8 mouse cellular contexts compared by ENCODE assay signal in the genomic region with DNA sequence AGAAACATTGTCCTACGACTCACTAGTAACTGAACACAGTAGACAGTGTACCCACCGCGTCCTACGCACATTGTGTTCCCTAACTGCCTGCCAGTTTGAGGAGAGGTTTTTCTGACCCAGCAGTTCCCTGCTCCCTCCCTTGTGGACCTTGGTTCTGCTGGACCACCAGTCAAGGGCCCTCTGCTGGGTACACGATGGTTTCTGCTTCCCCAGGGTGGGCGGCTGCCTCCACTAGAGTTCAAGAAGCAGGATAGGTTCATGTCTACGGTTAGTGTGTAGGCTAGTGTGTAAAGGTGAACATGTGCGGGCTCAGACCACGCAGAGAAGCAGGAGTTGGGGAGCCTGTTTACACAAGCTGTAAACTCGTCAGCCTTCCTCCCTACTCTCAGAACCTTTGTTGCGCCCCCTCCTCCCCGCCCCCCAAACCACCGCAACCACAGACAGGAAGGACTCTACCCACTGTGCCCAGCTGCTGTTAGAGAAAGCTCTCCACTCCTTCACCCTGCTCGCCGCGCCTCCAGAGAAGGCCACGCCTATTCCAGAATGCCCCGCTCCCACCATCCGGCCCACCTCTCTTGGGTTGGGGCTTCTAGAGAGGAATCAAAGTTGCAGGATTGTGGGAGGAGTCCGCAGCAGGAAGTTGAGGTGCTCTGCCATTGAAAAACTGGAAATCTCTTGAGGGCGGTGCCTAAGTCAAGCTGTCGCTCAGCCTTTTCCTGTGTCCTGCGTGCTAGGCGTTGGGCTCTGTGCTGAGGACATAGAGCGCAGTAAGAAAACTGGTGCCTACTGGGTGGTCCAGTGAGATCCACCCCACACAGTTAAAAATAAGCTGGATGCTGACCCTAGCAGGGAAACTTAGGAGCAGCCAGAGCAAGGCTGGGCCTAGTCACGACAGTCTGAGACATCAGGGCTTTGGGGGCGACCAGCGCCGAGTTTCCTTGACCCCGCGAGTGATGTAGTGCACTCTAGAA. TPM values are rescaled to one million over a fixed set of nuclear protein-coding genes. Genes with fewer than 3 reads are reported as not detected.
DNase-seq lines count a peak whose midpoint lies in the region; ATAC-seq lines count a peak whose summit lies in the region.

Zfp13 (minus strand) TSS at position 906 of the 971 bp plus-strand sequence.

- 0 out of 2 replicates have a peak, but pooled peaks cover 2% of the 10 kb centered on the region for H3K27me3 ChIP-seq in forebrain, embryonic 14.5 days (replicated peaks; ENCODE audit: control insufficient read depth, insufficient read depth, low read length)
- no peaks in the 10 kb centered on the region for H3K27me3 ChIP-seq in neural tube, embryonic 15.5 days (replicated peaks)

- peak; percentile 99 for DNase-seq in ES-CJ7 (ENCODE audit: low read depth, low spot score)
- DNase-seq in cerebellum, adult 11 months: peak; percentile 62
- peak; percentile 93 for DNase-seq in forebrain, embryonic 14.5 days (ENCODE audit: low spot score)
- DNase-seq in heart, postnatal 14 days: peak; percentile 80 to 86
- DNase-seq in layer of hippocampus, adult 11-12 months (ENCODE audit: low spot score): peak; percentile 78
- peak; percentile 94 to 96 for DNase-seq in lung, adult 18-20 months
- DNase-seq in thymus, adult 18-20 months: peak; percentile 92 to 98

- H3K9ac ChIP-seq in forebrain, embryonic 14.5 days (ENCODE audit: low read length): peak within 1 kb of the TSS; percentile 55
- peak within 1 kb of the TSS; percentile 23 for H3K9ac ChIP-seq in neural tube, embryonic 15.5 days (replicated peaks)

- H3K36me3 ChIP-seq in forebrain, embryonic 14.5 days (ENCODE audit: control insufficient read depth, insufficient read depth, low read length): no peaks in the 10 kb centered on the region
- no peaks in the 10 kb centered on the region for H3K36me3 ChIP-seq in neural tube, embryonic 15.5 days

- 9% methylated on average over 30 of the region's 31 CpGs for WGBS in forebrain, embryonic 14.5 days
- WGBS in neural tube, embryonic 15.5 days: 11% methylated on average over 31 of the region's 31 CpGs

- peak within 1 kb of the TSS; percentile 44; the same call in 1 of the 2 replicates for H3K27ac ChIP-seq in forebrain, embryonic 14.5 days (ENCODE audit: low read depth, low read length)
- peak within 1 kb of the TSS; percentile 63 for H3K27ac ChIP-seq in neural tube, embryonic 15.5 days (replicated peaks)

- peaks cover 6% of the 10 kb centered on the region; the same call in 1 of the 2 replicates for H3K4me1 ChIP-seq in forebrain, embryonic 14.5 days (ENCODE audit: control insufficient read depth, insufficient read depth, low read length)
- peaks cover 14% of the 10 kb centered on the region for H3K4me1 ChIP-seq in neural tube, embryonic 15.5 days

- H3K9me3 ChIP-seq in forebrain, embryonic 14.5 days (replicated peaks; ENCODE audit: control insufficient read depth, low read length): no peaks in the 10 kb centered on the region
- H3K9me3 ChIP-seq in neural tube, embryonic 15.5 days (replicated peaks): no peaks in the 10 kb centered on the region

- ATAC-seq in forebrain, embryonic 14.5 days: peak; percentile 96
- ATAC-seq in neural tube, embryonic 15.5 days (ENCODE audit: low FRiP score): peak; percentile 89

- peak within 1 kb of the TSS; percentile 36 for H3K4me3 ChIP-seq in forebrain, embryonic 14.5 days (ENCODE audit: low read depth, low read length)
- peak within 1 kb of the TSS; percentile 41 for H3K4me3 ChIP-seq in neural tube, embryonic 15.5 days (replicated peaks)

- intact Hi-C loops in heart, postnatal 14 days (cut with DNase I): no loop called here

- H3K4me2 ChIP-seq in forebrain, embryonic 14.5 days (ENCODE audit: low read length): peak within 1 kb of the TSS; percentile 63
- H3K4me2 ChIP-seq in neural tube, embryonic 15.5 days: peak within 1 kb of the TSS; percentile 63

RNA-seq across cellular contexts. Expression of gene Zfp13, which starts in this region (rescaled TPM):
- 24.1 and 26.0 TPM in 2 replicates for polyA plus RNA-seq in forebrain, embryonic 14.5 days (2014; fragmentation: Nextera tagmentation; extraction: Ambion mirVana)
- 1 to 10 TPM; 4.3 to 5.0 TPM for total RNA-seq in heart, postnatal 14 days (2021)
- polyA plus RNA-seq in neural tube, embryonic 15.5 days (2015; fragmentation: Nextera tagmentation; extraction: Ambion mirVana): 22.6 and 24.9 TPM in 2 replicates

Comparison
In these comparisons a context has a peak if more than half of its experiments do, and no peak if none do; other contexts are left out.
1. Peak in every context shown above with its lines: DNase-seq, ATAC-seq, H3K4me3 ChIP-seq and H3K27ac ChIP-seq.